Mouse (Mus musculus): ENCODE measurements around the gene Gpr153. TPM values are rescaled to one million over a fixed set of nuclear protein-coding genes. Genes with fewer than 3 reads are reported as not detected.

The Gpr153 gene
- total RNA-seq, 2 experiments from 2014 or later = 0.04 TPM; not detected in 1

DNA sequence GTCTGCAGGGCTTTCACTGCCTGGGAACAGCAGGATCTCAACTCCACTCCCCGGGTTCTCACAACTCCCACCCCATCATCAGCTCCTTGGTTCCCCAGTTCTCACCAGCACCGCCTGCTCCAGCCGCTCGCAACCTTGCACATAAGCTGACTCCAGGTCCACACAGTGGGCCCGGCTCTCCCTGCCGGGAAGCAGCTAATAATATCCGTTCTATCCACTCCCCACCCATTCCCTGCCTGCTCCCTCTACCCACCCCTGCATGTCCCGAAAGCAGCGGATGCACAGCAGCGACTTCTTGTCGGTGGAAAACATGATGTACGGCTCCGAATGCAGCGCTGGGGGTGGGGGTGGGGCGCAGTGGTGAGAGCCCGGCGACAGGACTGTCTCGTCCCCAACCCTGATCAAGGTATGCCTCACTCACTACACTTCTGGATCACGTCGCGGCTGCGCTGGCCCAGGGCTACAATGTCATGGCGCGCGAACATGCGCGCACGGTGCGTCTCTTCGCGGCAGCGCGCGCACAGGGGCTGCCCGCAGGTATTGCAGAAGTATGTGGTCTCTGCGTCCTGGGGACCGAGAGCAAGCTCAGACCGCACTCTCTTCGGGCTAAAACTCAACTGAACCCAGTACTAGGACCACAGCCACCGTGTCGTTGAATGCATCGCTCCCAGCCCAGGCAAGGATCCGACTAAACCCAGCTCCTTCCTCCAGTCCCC is 41.6 kb downstream of the Gpr153 start:
- ATAC-seq (ENCODE audit: poor library complexity, severe bottlenecking) = peak; percentile 27; the same call in 1 of the 2 replicates

DNA sequence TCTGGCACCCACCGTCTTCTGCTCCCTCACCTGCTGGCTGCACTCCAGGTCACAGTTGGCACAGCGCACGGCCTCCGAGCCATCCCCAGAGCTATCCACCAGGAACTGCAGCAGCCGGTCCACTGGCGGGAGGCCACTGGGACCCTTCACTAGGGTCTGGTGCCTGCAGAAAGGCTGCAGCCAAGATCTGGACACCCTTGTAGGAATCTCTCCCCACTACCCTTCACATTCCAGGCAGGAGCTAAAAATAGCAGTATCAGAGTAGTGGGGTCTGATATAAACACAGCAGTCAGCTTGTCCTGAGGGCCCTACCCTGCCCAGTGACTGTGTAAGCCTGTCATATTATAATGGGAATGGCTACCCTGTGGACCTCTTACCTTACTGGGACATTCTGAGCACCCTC is 43.6 kb downstream of the Gpr153 start:
- no peak for ATAC-seq (ENCODE audit: poor library complexity, severe bottlenecking)

- peak; percentile 86 for ATAC-seq (ENCODE audit: poor library complexity, severe bottlenecking)
Measured at GRCm38 (mm10) chr4:152318517-152319234, 44.6 kb downstream of the Gpr153 start, which contains the start of gene Rnf207. TSS of gene Rnf207 (minus strand) at chr4:152318993.

DNA sequence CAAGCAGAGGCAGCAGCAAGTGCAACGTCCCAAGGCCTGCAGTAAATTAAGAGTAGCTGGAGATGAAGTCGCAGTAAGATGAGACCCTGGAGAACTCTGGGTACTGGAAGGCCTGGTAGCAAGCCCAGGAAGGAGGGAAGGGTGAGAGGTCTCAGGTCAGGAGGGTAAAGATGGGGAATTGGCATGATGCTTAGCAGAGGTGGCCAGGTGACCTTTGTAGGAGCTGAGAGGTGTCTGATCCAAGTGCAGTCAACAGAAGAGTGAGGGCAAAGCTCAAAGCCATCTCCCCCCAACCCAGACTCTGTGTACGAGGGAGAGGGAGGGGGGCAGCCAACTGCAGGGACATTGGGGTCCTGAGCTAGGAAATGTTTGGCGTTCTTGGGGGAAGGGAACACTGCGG is 47.4 kb downstream of the Gpr153 start:
- ATAC-seq (ENCODE audit: poor library complexity, severe bottlenecking) = no peak

- ATAC-seq (ENCODE audit: poor library complexity, severe bottlenecking) = peak; percentile 8
Measured at GRCm38 (mm10) chr4:152324641-152325562, 50.9 kb downstream of the Gpr153 start.

DNA sequence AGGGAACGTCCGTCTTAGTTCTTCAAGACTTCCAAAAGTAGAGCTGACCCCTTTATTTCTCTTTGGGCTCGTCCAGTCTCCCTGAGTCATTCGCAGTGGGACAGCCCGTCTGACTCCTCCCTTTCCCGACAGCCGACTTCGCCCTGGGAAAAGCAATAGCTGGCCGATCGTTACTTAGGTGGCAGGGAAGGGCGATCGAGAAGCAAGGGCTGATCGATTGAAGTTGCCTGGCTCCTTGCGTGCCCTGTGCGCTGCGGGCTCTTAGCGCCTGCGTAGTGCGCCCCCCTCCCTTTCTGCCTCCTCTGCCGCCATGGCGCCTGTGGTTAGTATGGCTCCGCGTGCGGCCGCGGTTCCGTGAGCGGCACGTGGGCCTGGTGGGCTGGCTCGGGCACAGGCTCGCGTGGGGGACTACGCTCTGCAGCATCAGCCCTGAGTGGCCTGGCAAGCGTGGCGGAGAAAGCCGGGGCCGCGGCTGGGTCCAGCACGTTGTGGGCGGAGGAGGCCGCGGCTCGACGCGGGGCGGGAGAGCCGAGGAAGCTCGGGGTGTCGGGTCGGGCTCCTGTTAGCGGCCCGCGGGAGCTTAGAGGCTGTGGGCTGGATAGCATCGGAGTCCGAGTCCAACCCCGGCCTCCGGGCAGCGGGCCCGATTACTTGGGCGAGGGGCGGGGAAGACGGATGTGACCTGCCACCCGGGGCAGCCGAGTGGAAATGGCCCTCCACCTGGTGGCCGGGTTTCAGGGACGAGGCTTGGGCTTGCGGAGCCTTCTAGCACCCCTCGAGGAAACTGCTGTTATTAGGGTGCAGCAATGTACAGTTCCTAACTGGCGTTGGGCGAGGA is 51.8 kb downstream of the Gpr153 start, which contains the start of gene Rpl22:
Gene Rpl22, plus strand, starts transcription at position 169 of the 838 bp plus-strand sequence.
- peak; percentile 96 for ATAC-seq (ENCODE audit: poor library complexity, severe bottlenecking)

DNA sequence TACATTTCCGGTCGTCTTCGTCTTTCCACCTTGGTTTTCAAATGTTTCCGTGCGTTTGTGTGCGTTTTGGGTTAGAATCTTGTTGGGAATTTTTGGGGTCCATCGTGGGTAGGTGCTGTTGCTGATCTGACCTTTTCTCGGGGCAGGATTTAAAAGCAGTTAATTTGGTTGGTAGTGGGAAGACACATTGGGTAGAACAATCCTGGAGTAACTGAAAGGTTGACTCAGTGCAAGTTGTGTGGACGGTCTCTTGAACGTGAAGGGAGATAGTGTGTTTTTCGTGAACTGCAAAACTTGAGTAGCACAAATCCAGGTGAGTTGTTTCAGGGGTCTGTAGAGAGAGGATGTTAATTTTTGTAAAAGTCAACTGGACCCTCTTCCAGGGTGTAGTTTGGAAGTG is 52.5 kb downstream of the Gpr153 start:
- no peak for ATAC-seq (ENCODE audit: poor library complexity, severe bottlenecking)

DNA sequence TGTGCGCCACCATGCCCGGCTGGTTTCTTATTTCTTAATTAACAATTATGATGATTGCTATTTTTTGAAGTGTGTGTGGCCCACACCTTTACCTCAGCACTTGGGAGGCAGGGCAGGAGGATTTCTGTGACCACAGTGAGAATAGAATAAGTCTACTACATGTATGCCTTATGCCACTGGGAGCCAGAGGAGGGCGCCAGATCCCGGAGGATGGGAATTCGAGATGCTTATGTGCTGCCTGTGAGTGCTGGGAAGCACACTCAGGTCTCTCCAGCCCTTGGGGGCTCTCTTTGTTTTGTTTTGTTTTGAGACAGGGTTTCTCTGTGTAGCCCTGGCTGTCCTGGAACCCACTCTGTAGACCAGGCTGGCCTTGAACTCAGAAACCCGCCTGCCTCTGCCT is 54.7 kb downstream of the Gpr153 start:
- no peak for ATAC-seq (ENCODE audit: poor library complexity, severe bottlenecking)

- peak; percentile 83 for ATAC-seq (ENCODE audit: poor library complexity, severe bottlenecking)
Measured at GRCm38 (mm10) chr4:152332952-152333351, 58.9 kb downstream of the Gpr153 start.

GRCm38 (mm10) chr4:152333587-152333986 is 59.6 kb downstream of the Gpr153 start:
- ATAC-seq (ENCODE audit: poor library complexity, severe bottlenecking) = no peak

Other genes with a start within 250 kb of the Gpr153 start
- gene Zbtb48, start 246.6 kb upstream of the Gpr153 start, total RNA-seq (2015) = 6.9 and 8.1 TPM in 2 replicates
- 3.8 and 8.9 TPM in 2 replicates for gene Zbtb48, start 246.6 kb upstream of the Gpr153 start, total RNA-seq (2017)
- 0.11 and 0.16 TPM in 2 replicates for gene Tas1r1, start 235.7 kb upstream of the Gpr153 start, total RNA-seq (2015)
- gene Tas1r1, start 235.7 kb upstream of the Gpr153 start, total RNA-seq (2017) = not detected in 2 replicates
- gene Nol9, start 234.9 kb upstream of the Gpr153 start, total RNA-seq (2015) = 10.1 and 11.1 TPM in 2 replicates
- gene Nol9, start 234.9 kb upstream of the Gpr153 start, total RNA-seq (2017) = 10.8 and 15.5 TPM in 2 replicates
- 1.7 and 2.6 TPM in 2 replicates for gene Plekhg5, start 201.7 kb upstream of the Gpr153 start, total RNA-seq (2015)
- gene Plekhg5, start 201.7 kb upstream of the Gpr153 start, total RNA-seq (2017) = 3.0 and 3.6 TPM in 2 replicates
- gene Tnfrsf25, start 158.3 kb upstream of the Gpr153 start, total RNA-seq (2015) = 0.13 and 0.25 TPM in 2 replicates
- gene Tnfrsf25, start 158.3 kb upstream of the Gpr153 start, total RNA-seq (2017) = 0.18 and 2.8 TPM in 2 replicates
- 1.2 and 1.4 TPM in 2 replicates for gene Espn, start 121.9 kb upstream of the Gpr153 start, total RNA-seq (2015)
- gene Espn, start 121.9 kb upstream of the Gpr153 start, total RNA-seq (2017) = 0.22 and 0.24 TPM in 2 replicates
- not detected in 2 replicates for gene Hes2, start 115.4 kb upstream of the Gpr153 start, total RNA-seq (2015)
- gene Hes2, start 115.4 kb upstream of the Gpr153 start, total RNA-seq (2017) = not detected in 2 replicates
- 43.3 and 44.5 TPM in 2 replicates for gene Acot7, start 96.1 kb upstream of the Gpr153 start, total RNA-seq (2015)
- 40.1 and 43.3 TPM in 2 replicates for gene Acot7, start 96.1 kb upstream of the Gpr153 start, total RNA-seq (2017)
- not detected in 2 replicates for gene Hes3, start 17.4 kb downstream of the Gpr153 start, total RNA-seq (2015)
- gene Hes3, start 17.4 kb downstream of the Gpr153 start, total RNA-seq (2017) = not detected in 2 replicates
- 8.7 and 9.3 TPM in 2 replicates for gene Icmt, start 23.0 kb downstream of the Gpr153 start, total RNA-seq (2015)
- gene Icmt, start 23.0 kb downstream of the Gpr153 start, total RNA-seq (2017) = 9.7 and 11.9 TPM in 2 replicates
- not detected in 2 replicates for gene Rnf207, start 44.8 kb downstream of the Gpr153 start, total RNA-seq (2015)
- not detected in 2 replicates for gene Rnf207, start 44.8 kb downstream of the Gpr153 start, total RNA-seq (2017)
- 968 and 1,019 TPM in 2 replicates for gene Rpl22, start 51.5 kb downstream of the Gpr153 start, total RNA-seq (2015)
- 2,015 and 2,172 TPM in 2 replicates for gene Rpl22, start 51.5 kb downstream of the Gpr153 start, total RNA-seq (2017)
- gene Chd5, start 64.4 kb downstream of the Gpr153 start, total RNA-seq (2015) = not detected in 2 replicates
- gene Chd5, start 64.4 kb downstream of the Gpr153 start, total RNA-seq (2017) = 0.07 and 0.16 TPM in 2 replicates
- gene Nphp4, start 202.5 kb downstream of the Gpr153 start, total RNA-seq (2015) = 0.27 and 0.91 TPM in 2 replicates
- gene Nphp4, start 202.5 kb downstream of the Gpr153 start, total RNA-seq (2017) = 0.18 TPM in 1 of 2 replicates, not detected in the other
- gene Kcnab2, start 203.6 kb downstream of the Gpr153 start, total RNA-seq (2015) = 51.4 and 61.6 TPM in 2 replicates
- 77.7 and 116 TPM in 2 replicates for gene Kcnab2, start 203.6 kb downstream of the Gpr153 start, total RNA-seq (2017)